Mouse (Mus musculus) kidney, postnatal 10 days (tissue): ENCODE results near the gene Dennd2a.
A peak's percentile ranks its signal among the peaks of the same experiment; 100 is the strongest.

Experiments used
- DNase-seq: peaks from one replicate; pipeline ENCODE4 v3.0.0; 2021; ENCODE audit warnings: mixed read lengths

The Dennd2a gene

GRCm38 (mm10) chr6:39557723-39558261, at the start of gene Dennd2a:
TSS of gene Dennd2a (minus strand) at chr6:39557867.
- peak; percentile 93 for DNase-seq

GRCm38 (mm10) chr6:39607365-39607764, 49.7 kb upstream of the Dennd2a start:
- DNase-seq: no peak

GRCm38 (mm10) chr6:39606862-39607261, 49.2 kb upstream of the Dennd2a start:
- DNase-seq: peak; percentile 22

GRCm38 (mm10) chr6:39606056-39606455, 48.4 kb upstream of the Dennd2a start:
- DNase-seq: no peak

GRCm38 (mm10) chr6:39604565-39604964, 46.9 kb upstream of the Dennd2a start:
- DNase-seq: no peak

- no peak for DNase-seq
Measured at GRCm38 (mm10) chr6:39601828-39602227, 44.2 kb upstream of the Dennd2a start.

GRCm38 (mm10) chr6:39600851-39601250, 43.2 kb upstream of the Dennd2a start:
- DNase-seq: no peak

GRCm38 (mm10) chr6:39592401-39593214, 34.9 kb upstream of the Dennd2a start, which contains the start of gene Ndufb2:
TSS of gene Ndufb2 (plus strand) at chr6:39592574.
- peak; percentile 97 for DNase-seq

- DNase-seq: no peak
Measured at GRCm38 (mm10) chr6:39591481-39591880, 33.8 kb upstream of the Dennd2a start.

GRCm38 (mm10) chr6:39585517-39585916, 27.9 kb upstream of the Dennd2a start, which contains the start of gene Gm42420:
TSS of gene Gm42420 (plus strand) at chr6:39585753.
- DNase-seq: no peak

- DNase-seq: no peak
Measured at GRCm38 (mm10) chr6:39581087-39581784, 23.6 kb upstream of the Dennd2a start.

GRCm38 (mm10) chr6:39580558-39580957, 22.9 kb upstream of the Dennd2a start:
- DNase-seq: no peak

- DNase-seq: no peak
Measured at GRCm38 (mm10) chr6:39579552-39579951, 21.9 kb upstream of the Dennd2a start.

- no peak for DNase-seq
Measured at GRCm38 (mm10) chr6:39574951-39575350, 17.3 kb upstream of the Dennd2a start.

- DNase-seq: peak; percentile 46
Measured at GRCm38 (mm10) chr6:39574555-39574869, 16.8 kb upstream of the Dennd2a start.

- peak; percentile 88 for DNase-seq
Measured at GRCm38 (mm10) chr6:39573791-39574554, 16.3 kb upstream of the Dennd2a start, which contains the start of gene Adck2. TSS of gene Adck2 (plus strand) at chr6:39573873.

GRCm38 (mm10) chr6:39570426-39570825, 12.8 kb upstream of the Dennd2a start:
- DNase-seq: no peak

GRCm38 (mm10) chr6:39567528-39567927, 9.9 kb upstream of the Dennd2a start:
- DNase-seq: peak; percentile 45

GRCm38 (mm10) chr6:39562166-39563015, 4.7 kb upstream of the Dennd2a start:
- peak; percentile 88 for DNase-seq

GRCm38 (mm10) chr6:39559276-39559939, 1.7 kb upstream of the Dennd2a start:
- peak; percentile 52 for DNase-seq
